Mouse (Mus musculus) left cerebral cortex, postnatal 14 days (tissue): ENCODE results near the gene Pcnx3. TPM values are rescaled to one million over a fixed set of nuclear protein-coding genes. Genes with fewer than 3 reads are reported as not detected.
A peak's percentile ranks its signal among the peaks of the same experiment; 100 is the strongest.

Experiments used
- DNase-seq, 2 experiments: peaks; one replicate each; pipeline ENCODE4 v3.0.0; 2021 to 2022; ENCODE audit warnings: low spot score in 2 of 2, mixed read lengths in 1 of 2
- intact Hi-C: fragments of 180-260 bp; cut with DNase I; formaldehyde crosslinking; loops from one replicate; pipeline ENCODE4 v1.15.1; 2025
- total RNA-seq, 2 experiments: library from RNA; stranded (reverse); gene quantifications; 2 replicates each; pipeline ENCODE4 v1.2.3; 2021

Pcnx3 gene
- total RNA-seq, 2 experiments from 2014 or later: 63.6 to 65.1 TPM

GRCm38 (mm10) chr19:5715793-5716688 is 27.3 kb upstream of the Pcnx3 start:
- DNase-seq: peak in 1 of 2 experiments; percentile 63
- intact Hi-C loops: loop anchor here (10.0 kb wide), 1 partner anchor 169 kb away; no protein-coding TSS in a partner anchor

DNA sequence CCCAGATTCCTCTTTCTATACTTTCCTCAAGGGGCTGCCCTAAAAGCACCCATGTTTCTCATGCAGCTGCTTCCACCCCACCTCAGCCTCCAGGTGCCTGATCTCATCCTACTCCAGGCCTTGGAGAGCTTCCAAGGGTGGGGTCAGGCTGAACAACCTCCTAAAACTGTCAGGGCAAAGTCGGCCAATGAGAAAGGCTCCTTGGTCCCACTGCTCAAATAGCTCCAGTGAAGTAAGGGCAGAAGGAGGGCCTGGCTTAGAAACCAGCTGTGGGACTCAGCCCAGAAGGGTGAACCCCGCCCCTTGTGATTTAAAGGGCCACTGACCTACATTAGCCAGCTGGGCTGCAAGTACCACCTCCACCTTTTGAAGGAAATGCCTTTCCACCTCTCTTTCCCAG is 25.0 kb upstream of the Pcnx3 start:
- intact Hi-C loops: loop anchor here (5.0 to 10.0 kb wide), 2 partner anchors 69 to 171 kb away; no protein-coding TSS in a partner anchor
- no peak for DNase-seq

- no peak for DNase-seq
- intact Hi-C loops: loop anchor here (5.0 to 10.0 kb wide), 2 partner anchors 69 to 172 kb away; no protein-coding TSS in a partner anchor
Observed at GRCm38 (mm10) chr19:5713255-5713654, 24.5 kb upstream of the Pcnx3 start.

DNA sequence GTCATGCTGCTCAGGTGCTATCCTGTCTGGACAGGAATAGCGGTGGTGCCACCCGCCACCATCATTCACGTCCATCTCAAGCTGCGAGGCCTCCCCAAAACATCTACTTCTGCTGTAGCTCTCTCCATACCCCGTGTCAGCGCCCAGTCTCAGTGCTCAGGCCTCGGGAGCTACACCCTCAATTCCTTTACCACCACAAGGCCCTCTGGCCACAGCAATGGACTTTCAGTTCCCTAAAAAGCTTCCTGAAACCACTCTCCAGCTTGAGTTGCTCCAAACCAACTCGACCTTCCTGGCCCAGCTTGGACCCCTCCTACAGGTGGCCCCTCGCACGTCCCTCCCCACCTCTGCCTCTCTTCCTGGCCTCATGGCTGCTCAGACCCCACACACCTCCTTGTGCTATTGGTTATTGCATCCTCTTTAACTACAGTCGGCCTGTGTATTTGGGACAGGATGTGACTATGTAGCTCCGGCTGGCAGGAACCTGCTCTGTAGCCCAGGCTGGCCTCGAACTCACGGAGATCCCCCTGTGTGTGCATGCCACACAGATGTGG is 23.3 kb upstream of the Pcnx3 start:
- intact Hi-C loops: loop anchor here (5.0 to 10.0 kb wide), 2 partner anchors 70 to 173 kb away; no protein-coding TSS in a partner anchor
- no peak for DNase-seq

DNA sequence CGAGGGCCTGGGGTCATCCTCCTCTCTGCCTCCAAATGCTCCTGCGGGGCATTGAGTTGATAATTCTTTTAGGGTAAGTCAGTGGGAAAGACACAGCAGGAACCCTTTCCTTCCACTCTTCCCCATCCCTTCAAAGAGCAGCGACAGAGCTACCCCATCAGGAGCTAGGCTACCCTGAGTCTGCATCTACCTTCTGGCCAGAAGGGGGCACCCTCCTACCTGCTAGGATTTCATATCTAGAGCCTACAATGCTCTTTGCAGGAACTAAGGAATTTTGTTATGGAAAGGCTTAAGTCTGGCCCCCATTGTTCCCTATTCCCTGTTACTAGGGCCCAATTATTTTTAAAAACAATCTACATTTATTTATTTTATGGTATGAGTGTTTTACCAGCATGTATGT is 22.5 kb upstream of the Pcnx3 start:
- DNase-seq: peak; percentile 82 to 83
- intact Hi-C loops: loop anchor here (5.0 to 10.0 kb wide), 2 partner anchors 71 to 174 kb away; no protein-coding TSS in a partner anchor

- no peak for DNase-seq
- intact Hi-C loops: loop anchor here (5.0 to 10.0 kb wide), 2 partner anchors 72 to 174 kb away; no protein-coding TSS in a partner anchor
Observed at GRCm38 (mm10) chr19:5710581-5710980, 21.9 kb upstream of the Pcnx3 start.

- intact Hi-C loops: loop anchor here (5.0 to 10.0 kb wide), 2 partner anchors 72 to 175 kb away; no protein-coding TSS in a partner anchor
- no peak for DNase-seq
Observed at GRCm38 (mm10) chr19:5710068-5710467, 21.4 kb upstream of the Pcnx3 start.

DNA sequence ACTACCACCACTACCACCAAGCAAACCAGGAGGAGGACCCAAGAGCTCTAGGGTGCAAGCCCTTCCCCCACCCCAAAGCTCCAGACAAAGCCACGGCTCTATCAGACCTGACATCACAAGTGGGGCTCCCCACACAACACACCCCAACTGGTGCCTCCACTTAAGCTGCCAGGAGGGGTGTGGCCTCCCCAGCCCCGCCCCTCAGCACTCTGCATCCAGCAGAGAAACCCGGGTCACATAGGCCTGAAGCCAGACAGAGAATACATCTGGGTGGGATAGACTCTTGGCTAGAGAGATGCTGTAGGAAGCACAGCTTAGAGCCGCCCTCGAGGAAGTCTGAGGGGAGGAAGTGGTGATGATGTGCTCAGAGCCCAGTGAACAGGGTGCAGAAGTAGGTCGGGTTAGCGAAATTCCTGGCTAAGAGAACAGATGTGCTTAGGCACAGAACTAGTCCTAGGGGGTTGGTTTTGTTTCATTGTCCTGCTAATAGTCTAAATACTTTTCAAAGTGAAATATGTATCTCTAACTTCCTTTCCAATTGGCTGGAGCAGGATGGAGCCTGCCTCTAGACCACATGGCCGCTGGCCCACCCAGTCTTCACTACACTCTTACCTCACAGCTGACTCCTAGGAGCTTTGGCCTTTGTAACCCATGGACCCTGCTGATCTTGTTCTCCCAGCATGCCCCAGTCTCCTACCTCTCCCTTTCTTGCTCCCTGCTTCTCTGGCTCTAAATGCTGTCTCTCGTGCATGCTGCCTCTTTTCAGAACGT is 16.3 kb upstream of the Pcnx3 start:
- intact Hi-C loops: no loop called here
- no peak for DNase-seq

DNA sequence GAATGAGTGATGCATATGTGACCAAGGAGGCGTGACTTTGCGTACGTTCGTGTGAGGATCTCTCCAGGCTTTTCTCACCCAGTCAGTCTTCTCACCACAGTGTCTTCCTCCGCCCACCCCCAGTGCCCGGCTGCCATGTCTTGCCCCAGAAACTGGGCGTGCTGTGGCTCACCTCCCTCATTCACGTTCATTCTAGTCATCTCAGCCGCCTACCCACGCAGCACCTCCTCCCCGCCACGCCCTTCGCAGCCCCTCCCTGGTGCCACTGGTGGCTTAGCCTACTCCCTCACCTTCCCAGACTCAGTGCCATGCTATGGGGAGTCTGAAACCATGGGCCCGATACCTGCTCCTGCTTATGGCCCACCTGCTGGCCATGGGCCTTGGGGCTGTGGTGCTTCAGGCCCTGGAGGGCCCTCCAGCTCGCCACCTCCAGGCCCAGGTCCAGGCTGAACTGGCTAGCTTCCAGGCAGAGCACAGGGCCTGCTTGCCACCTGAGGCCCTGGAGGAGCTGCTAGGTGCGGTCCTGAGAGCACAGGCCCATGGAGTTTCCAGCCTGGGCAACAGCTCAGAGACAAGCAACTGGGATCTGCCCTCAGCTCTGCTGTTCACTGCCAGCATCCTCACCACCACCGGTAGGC is 15.6 kb upstream of the Pcnx3 start, which contains the start of gene Kcnk7:
Gene Kcnk7, plus strand, starts transcription at position 205 of the 638 bp plus-strand sequence.
- no peak for DNase-seq
- intact Hi-C loops: no loop called here

GRCm38 (mm10) chr19:5695849-5696462 is 7.2 kb upstream of the Pcnx3 start:
- no peak for DNase-seq
- intact Hi-C loops: no loop called here

DNA sequence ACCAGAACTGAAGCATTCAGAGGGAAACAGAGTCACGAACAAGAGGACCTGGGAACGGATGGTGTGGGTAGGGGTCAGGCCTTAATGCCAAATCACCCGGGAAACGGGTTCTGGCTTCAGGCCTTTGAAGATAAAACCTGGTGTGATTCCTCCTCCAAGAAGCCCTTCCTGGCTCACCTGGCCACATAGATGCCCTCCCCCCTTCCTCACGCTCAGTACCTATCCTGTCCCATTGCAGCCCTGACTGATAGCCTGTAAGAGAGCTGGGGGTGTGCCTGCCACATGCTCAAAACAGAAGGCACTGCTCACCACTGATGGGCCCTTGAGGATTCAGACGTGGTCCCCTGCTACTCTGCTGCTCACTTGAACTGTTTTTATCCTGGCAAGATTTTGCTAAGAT is 5.1 kb upstream of the Pcnx3 start:
- intact Hi-C loops: no loop called here
- no peak for DNase-seq

GRCm38 (mm10) chr19:5692913-5693396 is 4.2 kb upstream of the Pcnx3 start:
- no peak for DNase-seq
- intact Hi-C loops: loop anchor here (1.0 kb wide), 1 partner anchor 35 kb away; no protein-coding TSS in a partner anchor

DNA sequence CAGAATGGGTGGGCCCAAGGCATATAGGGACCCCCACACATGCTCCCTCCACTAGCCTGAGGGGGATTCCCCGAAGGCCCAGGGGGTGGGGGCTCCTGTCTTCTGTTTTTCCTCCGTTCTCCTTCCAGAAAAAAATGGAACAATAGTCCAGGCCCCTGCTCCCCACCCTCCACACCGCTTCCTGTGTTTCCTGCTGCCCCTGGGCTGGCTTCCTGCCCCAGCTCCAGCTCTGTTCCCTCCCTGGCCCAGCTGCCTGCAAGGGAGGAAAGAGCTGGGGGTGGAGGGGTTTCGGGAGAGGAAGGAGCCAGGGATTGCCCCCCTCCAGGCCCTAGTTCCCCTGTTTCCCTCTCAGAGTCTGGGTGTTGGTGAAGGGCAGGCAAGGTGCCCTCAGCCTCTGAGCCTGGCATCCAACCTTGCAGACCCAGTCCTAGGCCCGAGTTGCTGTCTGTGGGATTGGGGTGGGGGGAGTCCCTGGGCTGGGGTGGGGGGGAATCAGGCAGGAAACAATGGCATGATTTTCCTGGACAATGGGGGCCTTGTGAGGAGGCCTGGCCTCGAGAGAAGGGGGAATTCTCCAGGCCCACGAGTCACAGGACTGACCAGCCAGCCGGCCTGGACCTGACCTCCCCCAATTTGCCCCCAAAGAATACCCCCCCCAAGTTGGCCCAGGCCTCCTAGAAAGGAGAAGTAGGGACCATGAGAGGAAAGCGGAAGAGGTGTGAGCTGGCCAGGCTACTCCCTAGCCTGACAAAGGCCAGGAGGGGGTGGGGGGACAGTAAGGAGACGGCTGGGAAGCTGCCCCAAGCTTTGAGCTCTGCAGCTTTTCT is 3.6 kb upstream of the Pcnx3 start:
- intact Hi-C loops: loop anchor here (1.0 kb wide), 1 partner anchor 36 kb away; no protein-coding TSS in a partner anchor
- DNase-seq: no peak

DNA sequence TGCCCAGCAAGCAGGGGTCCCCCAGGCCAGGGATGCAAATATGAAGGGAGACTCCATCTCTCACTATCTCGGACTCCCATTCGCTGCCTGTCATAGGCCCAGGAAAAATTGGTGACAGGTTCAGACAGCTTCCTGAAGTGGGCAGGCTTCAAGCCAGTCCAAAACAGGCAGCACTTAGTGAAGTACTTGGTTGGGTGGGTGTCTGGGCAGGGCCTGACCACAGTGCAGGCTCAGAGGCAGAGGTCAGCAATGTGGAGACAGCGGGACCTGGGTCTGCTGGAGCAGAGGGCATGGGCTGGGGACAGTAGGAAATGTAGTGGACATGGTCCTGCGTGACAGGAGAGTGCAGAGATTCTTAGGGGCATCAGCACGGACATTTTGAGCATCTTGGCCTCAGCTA is 2.9 kb upstream of the Pcnx3 start:
- no peak for DNase-seq
- intact Hi-C loops: no loop called here

GRCm38 (mm10) chr19:5690343-5690735 is 1.6 kb upstream of the Pcnx3 start:
- intact Hi-C loops: no loop called here
- no peak for DNase-seq

- intact Hi-C loops: no loop called here
- DNase-seq: peak; percentile 65 to 77
Observed at GRCm38 (mm10) chr19:5689565-5690342, 1.0 kb upstream of the Pcnx3 start.

DNA sequence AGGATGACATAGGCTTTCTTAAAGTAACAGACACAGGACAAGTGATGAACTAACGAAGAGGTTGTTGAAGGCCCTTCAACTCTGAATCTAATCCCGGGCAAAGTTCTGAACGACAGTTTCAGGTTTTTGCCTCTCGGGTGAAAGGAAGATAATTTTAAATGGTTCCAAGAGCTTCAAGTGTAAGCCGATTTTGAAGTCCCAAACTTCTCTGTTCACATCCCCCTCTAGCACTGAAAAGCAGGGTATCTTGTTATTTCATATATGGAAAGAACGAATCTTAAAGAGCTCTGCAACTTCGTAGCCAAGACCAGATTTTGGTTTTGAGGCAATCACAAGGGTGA is 350 bp upstream of the Pcnx3 start:
- intact Hi-C loops: no loop called here

More for the DNA sequence above, 350 bp upstream of the Pcnx3 start:
- no peak for DNase-seq
